21 mouse cellular contexts compared by ENCODE assay signal in the genomic region with DNA sequence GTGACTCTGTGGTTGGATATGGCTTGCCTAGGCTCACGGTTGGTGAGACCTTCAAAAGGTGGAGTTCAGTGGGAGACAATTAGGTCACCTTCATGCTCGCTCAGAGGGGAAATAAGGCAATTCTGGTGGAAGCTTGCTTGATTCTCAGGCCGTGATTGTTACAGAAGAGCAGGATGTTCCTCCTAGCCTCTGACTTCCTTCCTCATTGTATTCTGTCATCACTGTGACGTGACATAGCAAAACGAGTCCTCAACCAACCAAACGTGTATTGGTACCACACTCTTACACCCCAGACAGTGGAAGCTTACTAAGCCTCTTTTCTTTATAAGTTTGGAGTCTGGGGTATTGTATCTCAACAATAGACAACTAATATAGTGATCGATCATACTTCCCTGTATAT.
DNase-seq lines count a peak whose midpoint lies in the region; ATAC-seq lines count a peak whose summit lies in the region.
"Had no signal": no experiment of that assay in that cellular context is flagged by ENCODE, and none has a peak within 500 bp of the region (broad histone marks: within the 10 kb centered on the region; RNA-seq: fewer than 3 reads in every experiment).

No protein-coding gene starts in this region.

- peak overlapping the region; percentile 46; the same call in 1 of the 2 replicates for H3K27ac ChIP-seq in midbrain, embryonic 14.5 days (replicated peaks; ENCODE audit: low read depth, low read length)
- H3K27ac ChIP-seq in midbrain, embryonic 11.5 days (ENCODE audit: low read depth, low read length): no peak overlapping the region
- H3K27ac ChIP-seq: embryonic facial prominence, embryonic 15.5 days; forebrain, embryonic 10.5 days; heart, adult 2 months; hindbrain, embryonic 15.5 days had no signal

- peaks cover 4% of the 10 kb centered on the region; the same call in 1 of the 2 replicates for H3K4me1 ChIP-seq in midbrain, embryonic 14.5 days (ENCODE audit: control insufficient read depth, insufficient read depth, low read length)
- no peaks in the 10 kb centered on the region for H3K4me1 ChIP-seq in midbrain, embryonic 11.5 days (ENCODE audit: control insufficient read depth, insufficient read depth, low read length)
- H3K4me1 ChIP-seq: embryonic facial prominence, embryonic 15.5 days; forebrain, embryonic 10.5 days; hindbrain, embryonic 15.5 days had no signal

- H3K27me3 ChIP-seq in midbrain, embryonic 14.5 days (ENCODE audit: control insufficient read depth, insufficient read depth, low read length): no peaks in the 10 kb centered on the region
- no peaks in the 10 kb centered on the region for H3K27me3 ChIP-seq in midbrain, embryonic 11.5 days (ENCODE audit: control insufficient read depth, insufficient read depth, low read length)
- H3K27me3 ChIP-seq: CH12.LX; embryonic facial prominence, embryonic 15.5 days; heart, embryonic 12.5 days; hindbrain, embryonic 15.5 days; Patski had no signal

- H3K4me3 ChIP-seq in midbrain, embryonic 14.5 days (replicated peaks; ENCODE audit: low read depth, low read length): no peak overlapping the region
- H3K4me3 ChIP-seq in midbrain, embryonic 11.5 days (ENCODE audit: low read depth, low read length): no peak overlapping the region
- H3K4me3 ChIP-seq: embryonic facial prominence, embryonic 15.5 days; erythroblast, embryonic 14.5 days; forebrain, embryonic 10.5 days; heart, adult 2 months; heart, embryonic 12.5 days; hindbrain, embryonic 15.5 days had no signal

- ATAC-seq in midbrain, embryonic 14.5 days (ENCODE audit: low FRiP score, low TSS enrichment): no peak
- ATAC-seq in midbrain, embryonic 11.5 days (ENCODE audit: low FRiP score): no peak
- ATAC-seq in hematopoietic stem cell, adult 5-6 weeks (replicated peaks in 1 of 2; ENCODE audit: insufficient read depth in 1 of 2, low FRiP score in 2 of 2, low TSS enrichment in 1 of 2, low read depth in 1 of 2, poor library complexity in 2 of 2, severe bottlenecking in 2 of 2): peak; percentile 77 to 89
- peak; percentile 93 for ATAC-seq in neutrophil, adult 5-6 weeks (ENCODE audit: extremely low read depth, insufficient number of reproducible peaks, low FRiP score, poor library complexity, severe bottlenecking)
- ATAC-seq: forebrain, embryonic 14.5 days; Patski had no signal

- no peak overlapping the region for H3K9ac ChIP-seq in midbrain, embryonic 14.5 days (replicated peaks; ENCODE audit: low read length)
- no peak overlapping the region for H3K9ac ChIP-seq in midbrain, embryonic 11.5 days (ENCODE audit: low read length)
- H3K9ac ChIP-seq: embryonic facial prominence, embryonic 15.5 days; heart, embryonic 12.5 days; hindbrain, embryonic 15.5 days had no signal

- no peak overlapping the region for H3K4me2 ChIP-seq in midbrain, embryonic 14.5 days (ENCODE audit: low read length)
- no peak overlapping the region for H3K4me2 ChIP-seq in midbrain, embryonic 11.5 days
- H3K4me2 ChIP-seq: embryonic facial prominence, embryonic 15.5 days; heart, embryonic 12.5 days; hindbrain, embryonic 15.5 days had no signal

- no peaks in the 10 kb centered on the region for H3K9me3 ChIP-seq in midbrain, embryonic 14.5 days (ENCODE audit: control insufficient read depth, low read length)
- no peaks in the 10 kb centered on the region for H3K9me3 ChIP-seq in midbrain, embryonic 11.5 days (ENCODE audit: control insufficient read depth, low read length)
- H3K9me3 ChIP-seq: embryonic facial prominence, embryonic 15.5 days; forebrain, embryonic 10.5 days; hindbrain, embryonic 15.5 days had no signal

- 83% methylated on average over 7 of the region's 7 CpGs for WGBS in midbrain, embryonic 14.5 days
- 82% methylated on average over 7 of the region's 7 CpGs for WGBS in midbrain, embryonic 11.5 days

- no peak for DNase-seq in midbrain, embryonic 14.5 days
- no peak for DNase-seq in midbrain, embryonic 11.5 days (ENCODE audit: low spot score, missing footprints)
- no peak for DNase-seq in ovary, postnatal 36 days (ENCODE audit: low spot score)
- no peak for DNase-seq in left cerebral cortex, adult 9 months (ENCODE audit: low spot score in 2 of 2)
- no peak for DNase-seq in urinary bladder, postnatal 25 days (ENCODE audit: low spot score)
- DNase-seq: adrenal gland, postnatal 25 days; cerebellum, adult 2 months; cerebellum, postnatal 10 days; embryo, embryonic 11 days; gastrocnemius, postnatal 36 days; heart, adult 2 months had no signal

- H3K36me3 ChIP-seq in midbrain, embryonic 14.5 days (ENCODE audit: control insufficient read depth, insufficient read depth, low read length): no peaks in the 10 kb centered on the region
- no peaks in the 10 kb centered on the region for H3K36me3 ChIP-seq in midbrain, embryonic 11.5 days (ENCODE audit: control insufficient read depth, insufficient read depth, low read length)
- H3K36me3 ChIP-seq: embryonic facial prominence, embryonic 15.5 days; forebrain, embryonic 10.5 days; heart, embryonic 12.5 days; hindbrain, embryonic 15.5 days had no signal

Comparison
In these comparisons a context has a peak if more than half of its experiments do, and no peak if none do; other contexts are left out.
1. ATAC-seq: peak in hematopoietic stem cell, adult 5-6 weeks (2 of 2) and neutrophil, adult 5-6 weeks (single experiment); none in midbrain, embryonic 14.5 days (single experiment) and midbrain, embryonic 11.5 days (single experiment).